Mouse (Mus musculus): ENCODE data around the gene Dync1i1.
"Not testable (repeated sequence)": the region's sequence is repeated elsewhere in the genome, so short reads cannot be mapped to it uniquely, and the experiment has no call there.

Gene Dync1i1

DNA sequence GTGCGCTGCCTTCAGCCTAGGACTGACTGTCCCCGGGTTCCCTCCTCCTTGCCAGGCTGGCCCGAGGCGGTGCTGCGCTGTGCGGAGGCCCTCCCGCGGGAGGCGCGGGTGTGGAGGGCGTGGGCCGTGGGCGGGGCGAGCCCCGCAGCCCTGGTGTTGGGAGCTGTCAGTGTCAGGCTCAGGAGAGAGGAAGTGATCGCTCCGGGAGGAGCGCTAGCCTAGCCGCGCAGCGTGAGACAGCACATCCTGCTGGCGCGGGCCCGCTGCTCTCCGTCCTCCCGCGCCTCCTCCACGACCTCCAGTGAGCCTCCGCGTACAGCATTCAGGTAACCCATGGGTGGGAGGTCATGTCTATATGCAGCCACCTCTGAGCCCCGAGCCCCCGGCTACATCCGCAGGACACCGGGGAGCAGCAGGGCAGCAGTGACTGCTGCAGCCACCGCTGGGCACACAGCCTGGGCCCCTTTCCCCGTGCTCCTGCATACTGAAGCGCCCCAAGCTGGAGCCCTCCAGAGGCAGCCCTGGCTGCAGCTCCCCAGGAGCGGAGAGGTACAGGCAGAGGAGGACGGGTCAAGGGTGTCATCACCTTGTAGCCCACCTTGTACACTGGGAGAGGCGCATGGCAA lies at the start of gene Dync1i1:
Gene Dync1i1 (plus strand): TSS at position 29 of the 626 bp plus-strand sequence.
- peak; percentile 4 for DNase-seq (ENCODE audit: low read depth, low spot score)

DNA sequence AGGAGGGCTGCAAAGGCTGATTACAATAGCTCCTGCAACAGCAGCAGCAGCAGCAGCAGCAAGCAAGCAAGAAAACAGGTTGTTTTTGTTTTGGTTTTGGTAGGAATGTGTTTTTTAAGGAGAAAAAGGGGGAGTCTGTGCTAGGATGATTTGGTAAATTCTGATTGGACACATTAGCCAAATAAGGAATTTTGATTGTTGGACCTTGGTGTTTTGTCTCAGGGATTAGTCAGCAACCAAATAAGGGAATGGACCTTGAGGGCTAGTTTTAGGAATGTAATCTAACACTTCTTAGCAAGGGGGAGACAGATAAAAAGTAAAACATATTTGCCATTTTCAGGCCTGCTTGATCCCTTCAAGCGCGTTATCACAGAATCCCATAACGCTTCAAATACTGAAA lies 45.7 kb upstream of the Dync1i1 start:
- DNase-seq (ENCODE audit: low read depth, low spot score): no peak

DNA sequence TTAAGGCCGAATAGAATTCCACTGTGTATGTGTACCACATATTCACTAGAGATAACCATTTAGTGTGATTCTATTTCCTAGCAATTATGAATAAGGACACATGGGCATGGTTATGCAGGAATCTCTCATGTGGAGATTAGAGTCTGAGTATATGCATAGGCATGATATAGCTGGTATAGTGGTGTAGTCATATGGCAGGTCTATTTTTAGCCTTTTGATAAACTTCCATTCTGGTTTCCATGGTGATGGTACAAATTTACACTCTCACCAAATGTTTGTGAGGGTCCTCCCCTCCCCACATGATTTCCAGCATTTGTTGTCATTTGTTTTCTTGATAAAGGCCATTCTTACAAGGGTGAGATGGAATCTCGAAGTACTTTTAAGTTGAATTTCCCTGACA lies 23.6 kb upstream of the Dync1i1 start:
- DNase-seq (ENCODE audit: low read depth, low spot score): no peak

DNA sequence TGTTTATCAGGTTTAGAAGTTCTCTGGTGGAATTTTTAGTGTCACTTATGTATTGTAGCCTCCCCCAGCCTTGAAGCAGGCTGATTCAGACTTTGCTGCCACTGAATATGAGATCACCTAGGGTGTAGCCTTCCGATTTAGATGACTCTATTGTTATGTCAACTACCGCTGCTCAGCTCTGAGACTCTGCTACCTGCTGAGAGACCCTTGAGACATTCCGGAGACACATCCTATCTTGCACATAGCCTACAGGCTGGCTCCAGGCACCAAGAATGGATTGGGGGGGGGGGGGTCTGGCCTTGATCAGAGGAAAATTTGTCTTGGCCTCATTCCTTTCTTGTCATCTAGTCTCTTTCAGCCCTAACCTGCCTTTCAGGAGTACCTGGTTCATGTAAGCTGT lies 17.5 kb upstream of the Dync1i1 start:
- DNase-seq (ENCODE audit: low read depth, low spot score): not testable (repeated sequence)

DNA sequence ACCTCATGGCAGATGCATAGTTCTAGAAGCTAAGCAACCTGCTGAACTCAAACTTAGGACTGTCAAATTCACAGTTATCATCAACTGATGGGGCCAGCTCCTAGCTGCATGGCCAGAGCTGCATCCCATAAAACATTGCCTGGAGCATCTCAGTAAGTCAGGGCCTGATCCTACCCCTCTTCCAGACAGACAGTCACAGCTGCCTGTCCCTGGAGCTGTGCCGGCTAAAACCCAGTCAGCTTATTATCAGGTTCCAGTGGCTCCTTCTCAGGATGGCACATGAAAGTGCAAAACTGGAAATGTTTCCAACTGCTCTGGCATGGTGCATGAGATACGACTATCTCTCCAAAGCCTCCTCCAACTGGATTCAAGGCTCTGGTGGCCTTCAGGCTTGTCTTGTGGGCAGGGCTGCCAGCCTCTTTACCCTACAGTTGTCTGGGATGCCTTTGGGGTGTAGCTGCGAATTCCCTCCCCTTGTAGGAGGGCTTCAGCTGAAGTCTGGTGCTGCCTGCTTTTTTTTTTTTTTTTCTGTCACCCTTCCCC lies 15.3 kb upstream of the Dync1i1 start:
- DNase-seq (ENCODE audit: low read depth, low spot score): no peak

DNA sequence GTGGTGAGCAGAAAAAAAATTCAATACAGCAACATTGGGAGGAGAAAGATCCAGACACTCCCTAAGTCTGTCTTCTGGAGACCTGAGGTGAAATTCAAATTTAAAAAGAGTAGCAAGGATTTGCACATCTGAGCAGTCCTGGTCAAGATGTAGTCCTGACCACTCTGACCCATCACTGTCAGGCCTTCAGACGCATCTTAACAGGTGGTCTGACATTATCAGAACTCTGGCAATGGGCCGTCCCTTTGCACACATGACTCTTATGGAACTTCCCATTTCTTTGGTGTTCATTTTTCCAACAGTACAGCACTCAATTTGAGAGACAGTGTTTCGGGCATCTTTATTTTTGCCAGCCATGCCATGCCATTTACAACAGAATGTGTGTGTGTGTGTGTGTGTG lies 12.8 kb upstream of the Dync1i1 start:
- no peak for DNase-seq (ENCODE audit: low read depth, low spot score)

DNA sequence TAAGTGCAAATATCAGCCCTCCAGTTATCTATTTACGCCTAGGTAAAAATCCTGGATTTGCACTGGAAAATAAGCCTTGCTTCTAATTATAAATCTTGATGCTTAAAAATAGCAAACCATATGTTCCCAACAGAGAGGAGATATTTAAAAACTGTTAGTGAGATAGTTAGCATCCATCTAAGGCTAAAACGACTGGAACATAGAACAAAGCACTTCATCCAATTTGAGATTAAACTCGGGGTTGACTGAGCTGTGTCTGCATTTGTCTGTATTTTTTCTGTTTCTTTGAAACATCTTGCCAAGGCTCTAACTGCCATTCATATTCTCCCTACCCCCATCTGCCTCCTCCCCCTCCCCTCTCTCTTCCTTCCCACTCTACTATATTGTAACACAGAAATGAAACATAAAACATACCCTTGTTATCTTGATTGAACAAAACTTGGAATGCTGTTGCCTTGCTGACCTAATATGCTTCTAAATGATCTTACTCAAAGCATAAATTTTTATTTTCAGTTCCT lies 10.3 kb upstream of the Dync1i1 start:
- DNase-seq (ENCODE audit: low read depth, low spot score): no peak

DNA sequence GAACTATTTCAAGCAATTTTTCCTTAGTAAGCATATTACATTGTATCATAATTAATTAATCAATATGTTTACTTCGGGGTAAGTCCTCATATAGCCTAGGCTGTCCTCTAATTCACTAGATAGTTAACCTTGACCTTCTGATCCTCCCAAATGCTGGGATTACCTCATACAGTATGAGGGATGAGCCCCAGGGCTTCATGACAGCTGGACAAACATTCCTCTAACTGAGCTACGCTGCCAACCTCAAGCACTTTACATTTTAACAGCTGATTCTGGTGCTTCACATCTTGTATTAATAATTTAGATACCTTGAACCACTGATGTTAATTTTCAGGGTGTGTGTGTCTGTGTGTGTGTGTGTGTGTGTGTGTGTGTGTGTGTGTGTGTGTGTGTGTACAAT lies 6.5 kb upstream of the Dync1i1 start:
- DNase-seq (ENCODE audit: low read depth, low spot score): no peak

DNA sequence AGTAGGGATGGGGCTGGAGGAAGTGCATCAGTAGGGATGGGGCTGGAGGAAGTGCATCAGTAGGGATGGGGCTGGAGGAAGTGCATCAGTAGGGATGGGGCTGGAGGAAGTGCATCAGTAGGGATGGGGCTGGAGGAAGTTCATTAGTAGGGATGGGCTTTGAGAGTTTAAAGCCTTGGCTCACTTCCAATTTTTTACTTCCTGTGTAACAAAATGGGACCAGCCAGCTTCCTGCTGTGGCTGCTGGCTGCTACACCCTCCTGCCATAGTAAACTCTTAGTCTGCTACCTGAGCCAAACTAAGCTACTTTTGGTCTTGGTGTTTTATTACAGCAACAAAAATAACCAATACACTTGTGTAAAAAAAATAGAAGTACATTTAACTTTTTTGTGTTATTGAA lies 4.7 kb upstream of the Dync1i1 start:
- DNase-seq (ENCODE audit: low read depth, low spot score): not testable (repeated sequence)

DNA sequence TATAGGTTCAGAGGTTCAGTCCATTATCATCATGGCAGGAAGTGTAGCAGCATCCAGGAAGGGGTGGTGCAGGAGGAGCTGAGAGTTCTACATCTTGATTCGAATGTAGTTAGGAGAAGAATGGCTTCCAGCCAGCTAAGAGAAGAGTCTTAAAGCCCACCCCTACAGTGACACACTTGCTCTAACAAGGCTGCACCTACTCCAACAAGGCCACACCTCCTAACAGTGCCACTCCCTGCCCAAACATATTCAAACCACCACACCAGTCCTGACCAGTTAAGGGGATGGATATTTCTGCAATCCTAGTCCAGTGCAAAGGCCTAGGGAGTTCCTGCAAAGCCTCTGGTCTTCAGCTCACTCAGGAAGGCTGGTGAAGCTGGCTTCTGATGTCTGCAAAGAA lies 1.5 kb upstream of the Dync1i1 start:
- DNase-seq (ENCODE audit: low read depth, low spot score): no peak

DNA sequence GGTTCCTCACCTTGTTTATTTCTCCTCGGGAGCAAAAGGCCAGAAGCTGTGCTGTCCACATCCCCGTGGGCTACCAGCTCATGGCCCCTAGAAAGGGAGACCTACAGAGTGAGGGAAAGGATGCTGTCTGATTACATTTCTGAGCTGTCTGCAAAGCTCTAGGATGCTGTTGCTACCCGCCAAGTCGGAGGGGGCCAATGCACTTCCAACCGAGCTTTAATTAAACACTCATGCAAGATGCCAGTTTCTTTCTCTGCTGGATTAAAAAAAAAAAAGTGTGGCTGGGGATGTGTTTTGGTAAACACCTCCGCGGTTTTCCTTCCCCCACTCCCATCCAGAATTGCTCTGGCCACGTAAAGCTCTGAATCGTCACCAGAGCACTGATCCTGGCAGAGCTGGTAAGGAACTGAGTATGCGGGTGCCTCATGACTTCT lies 815 bp downstream of the Dync1i1 start:
- no peak for DNase-seq (ENCODE audit: low read depth, low spot score)

DNA sequence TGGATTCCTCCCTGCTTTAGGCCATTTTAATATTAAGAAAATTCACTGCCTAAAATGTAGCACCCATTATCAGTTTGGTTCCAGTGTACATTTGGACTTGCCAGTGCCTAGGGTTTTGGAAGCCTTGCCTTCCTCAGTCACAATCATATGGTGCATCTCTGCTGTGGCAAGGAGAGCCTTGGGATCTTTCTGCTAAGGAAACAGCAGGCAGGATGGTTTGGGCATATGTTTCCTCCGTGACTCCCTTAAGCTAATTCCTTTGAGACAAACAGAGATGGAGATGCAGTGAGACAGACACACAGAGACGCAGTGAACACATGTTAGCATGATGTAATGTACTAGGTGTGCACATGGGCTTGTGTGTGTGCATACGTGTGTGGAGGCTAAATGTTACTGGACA lies 7.8 kb downstream of the Dync1i1 start:
- no peak for DNase-seq (ENCODE audit: low read depth, low spot score)

DNA sequence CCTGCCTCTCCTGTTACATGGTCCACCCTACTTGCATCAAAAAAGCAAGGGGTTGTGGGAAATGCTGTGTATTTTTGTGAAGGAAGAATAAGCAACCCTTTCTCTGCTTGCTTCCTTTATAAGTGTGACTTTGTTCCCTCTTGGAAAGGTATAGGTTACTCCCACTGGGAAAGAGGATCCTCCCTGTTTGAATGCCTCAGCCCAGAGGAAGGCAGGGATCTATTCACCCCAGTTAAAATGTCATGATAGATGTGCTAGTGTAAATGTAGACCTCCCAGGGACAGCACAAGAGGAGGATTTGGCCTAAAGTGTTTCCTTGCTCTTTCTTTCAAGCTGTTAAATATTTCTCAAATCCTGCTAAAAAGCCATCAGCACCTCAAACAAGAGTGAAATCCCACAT lies 9.0 kb downstream of the Dync1i1 start:
- DNase-seq (ENCODE audit: low read depth, low spot score): no peak

DNA sequence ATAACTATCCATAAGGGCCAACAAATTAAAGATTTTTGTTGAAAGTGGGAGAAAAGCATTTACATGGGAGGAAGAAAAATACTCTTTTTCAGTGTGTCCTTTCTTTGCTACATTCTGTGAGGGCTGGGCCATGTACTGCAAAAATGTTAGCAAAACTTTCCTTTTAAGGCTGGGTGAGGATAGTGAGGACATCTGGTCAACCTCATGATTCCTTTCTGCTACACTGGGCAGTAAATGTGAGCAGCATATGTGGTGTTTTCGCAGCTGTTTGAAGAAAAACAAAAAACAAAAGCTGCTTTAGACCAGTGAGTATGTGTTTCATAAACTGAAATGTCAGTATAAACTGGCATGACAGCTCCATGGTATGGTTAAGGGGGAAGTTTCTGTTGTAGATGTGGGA lies 9.4 kb downstream of the Dync1i1 start:
- DNase-seq (ENCODE audit: low read depth, low spot score): no peak

DNA sequence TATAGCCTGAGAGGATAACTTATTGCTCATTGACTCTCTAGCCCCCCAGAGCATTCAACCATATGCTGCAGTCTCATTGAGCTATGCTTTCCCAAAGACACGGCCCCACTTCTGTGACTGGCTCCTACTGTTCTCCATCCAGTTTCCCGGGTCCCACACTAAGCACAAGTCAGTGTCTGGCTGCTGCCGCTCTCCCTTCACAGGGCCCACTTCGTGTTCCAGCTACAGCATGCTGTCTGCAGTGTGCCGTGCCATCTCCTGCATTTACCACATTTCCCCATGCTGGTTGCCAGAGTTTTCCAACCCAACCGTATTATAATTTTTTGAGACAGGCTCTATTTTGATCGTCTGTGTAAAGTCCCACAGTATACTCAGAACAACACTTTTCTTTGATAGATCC lies 14.3 kb downstream of the Dync1i1 start:
- DNase-seq (ENCODE audit: low read depth, low spot score): no peak

DNA sequence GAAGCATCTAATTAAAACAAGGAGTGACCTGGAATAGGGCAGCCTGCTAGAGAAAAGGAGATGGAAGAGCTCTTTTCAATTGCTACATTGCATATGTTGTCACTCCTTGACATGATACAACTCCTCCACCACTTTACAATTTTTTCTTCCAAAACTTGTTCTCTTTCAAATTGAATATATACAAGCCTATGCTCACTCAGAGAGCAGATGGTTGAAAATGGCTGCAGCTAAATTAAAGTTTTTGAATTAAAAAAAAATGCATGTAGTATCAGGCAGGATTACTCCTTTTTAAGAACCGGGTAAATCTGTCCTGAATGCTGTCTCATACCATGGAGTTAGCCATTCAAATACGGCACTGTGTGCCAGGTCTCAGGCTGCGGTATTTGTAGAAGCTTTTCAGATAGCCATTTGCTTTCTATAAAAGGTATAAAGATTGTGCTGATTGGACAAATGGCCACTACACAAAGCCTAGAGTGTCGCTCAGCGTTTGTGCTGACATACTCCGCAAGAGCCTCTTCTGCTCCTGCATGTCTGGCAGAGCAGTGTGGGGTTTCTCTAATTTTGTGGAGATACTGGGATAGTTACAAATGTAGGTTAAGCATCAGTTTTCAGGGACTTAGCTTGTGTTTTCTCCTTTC lies 16.1 kb downstream of the Dync1i1 start:
- no peak for DNase-seq (ENCODE audit: low read depth, low spot score)

DNA sequence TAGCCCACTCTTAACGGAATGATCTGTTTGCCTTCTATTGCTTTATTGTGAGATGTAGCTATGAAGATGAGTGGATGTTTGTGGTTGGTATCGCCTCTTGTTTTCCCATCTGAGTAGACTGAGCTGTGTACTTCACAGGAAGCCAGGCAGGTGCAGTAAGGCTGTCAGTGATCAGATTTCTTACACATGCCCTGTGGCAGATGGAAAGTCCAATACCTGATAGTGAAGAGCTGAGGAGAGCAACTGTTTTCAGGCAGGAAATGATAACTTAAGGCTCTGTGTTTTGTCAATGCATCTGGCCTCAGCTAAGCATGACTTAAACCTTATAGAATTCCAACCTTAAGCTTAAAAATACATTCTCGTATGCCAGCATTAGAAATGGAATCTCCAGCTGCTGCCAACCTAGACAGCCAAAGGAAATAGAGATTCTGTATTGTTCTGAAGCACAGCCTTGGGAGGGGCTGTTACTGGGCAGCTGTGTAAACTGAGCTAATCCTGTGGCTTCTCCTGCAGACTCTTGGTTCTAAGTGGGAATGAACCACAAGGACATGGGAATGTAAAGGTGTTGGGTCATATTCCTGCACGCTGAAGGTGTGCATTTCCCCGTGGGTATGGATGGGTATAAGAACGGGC lies 24.8 kb downstream of the Dync1i1 start:
- DNase-seq (ENCODE audit: low read depth, low spot score): no peak

DNA sequence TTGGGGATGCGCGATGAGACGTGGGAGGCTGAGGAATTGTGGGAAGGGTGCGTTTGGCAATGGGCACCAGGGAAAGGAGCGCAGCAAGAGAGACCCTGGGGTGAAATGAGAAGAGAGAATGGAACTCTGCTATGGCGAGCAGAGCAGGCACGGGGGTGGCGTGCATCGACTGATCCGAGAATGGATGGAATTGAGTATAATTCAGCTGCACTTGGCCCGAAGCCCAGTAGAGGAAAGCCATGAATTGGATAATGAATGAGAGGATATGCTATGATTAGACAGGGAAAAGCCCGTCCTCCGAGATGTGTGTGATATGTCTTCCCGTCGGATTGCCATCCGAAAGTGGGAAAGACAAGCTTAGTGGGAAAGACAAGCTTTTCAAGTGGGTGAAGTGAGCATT lies 26.7 kb downstream of the Dync1i1 start:
- no peak for DNase-seq (ENCODE audit: low read depth, low spot score)

DNA sequence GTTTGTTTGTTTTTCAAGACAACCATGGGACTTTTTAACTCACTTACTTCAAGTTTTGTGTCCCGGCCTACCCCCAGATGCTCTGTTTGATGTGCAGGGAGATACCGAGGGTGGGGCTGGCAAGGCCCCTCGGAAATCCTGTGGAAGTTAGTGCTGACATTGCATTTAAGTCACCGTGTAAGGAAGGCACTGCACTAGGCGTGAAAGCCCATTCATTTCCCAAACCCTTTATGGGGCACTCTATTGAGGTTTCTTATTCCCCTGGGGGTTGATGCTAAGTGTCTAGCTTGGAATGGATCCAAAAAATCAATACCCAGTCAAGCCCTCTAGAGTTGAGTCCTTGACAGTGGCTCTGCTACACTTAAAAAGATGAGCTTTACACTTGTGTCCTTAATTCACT lies 27.2 kb downstream of the Dync1i1 start:
- DNase-seq (ENCODE audit: low read depth, low spot score): no peak

DNA sequence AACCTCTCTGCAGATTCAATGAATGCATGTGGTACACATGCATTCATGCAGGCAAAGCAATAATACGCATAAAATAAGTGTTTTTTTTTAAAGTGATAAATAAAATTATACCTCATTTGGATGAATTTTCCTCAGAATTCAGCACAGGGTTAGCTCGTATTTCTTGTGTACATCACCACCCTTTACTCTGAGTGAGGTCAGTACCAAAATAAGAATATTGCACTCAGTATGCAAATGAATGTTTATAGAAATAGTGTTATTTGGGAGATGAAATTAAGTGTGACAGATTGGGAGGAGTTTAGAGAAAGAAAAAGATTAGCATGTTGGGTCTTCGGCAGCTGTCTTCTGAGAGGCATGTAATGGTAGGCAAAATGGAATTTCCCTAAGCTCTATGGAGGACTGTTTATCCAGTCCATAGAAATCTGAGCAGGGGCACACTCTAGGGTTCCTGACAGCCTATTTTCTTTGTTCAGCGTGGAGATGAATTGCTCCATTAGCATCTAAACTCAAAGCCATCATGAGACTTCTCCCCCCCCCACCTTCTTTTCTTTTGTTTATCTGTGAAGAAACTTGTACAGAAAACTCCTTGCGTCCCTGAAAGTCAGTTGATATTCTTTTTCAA lies 31.2 kb downstream of the Dync1i1 start:
- DNase-seq (ENCODE audit: low read depth, low spot score): no peak

DNA sequence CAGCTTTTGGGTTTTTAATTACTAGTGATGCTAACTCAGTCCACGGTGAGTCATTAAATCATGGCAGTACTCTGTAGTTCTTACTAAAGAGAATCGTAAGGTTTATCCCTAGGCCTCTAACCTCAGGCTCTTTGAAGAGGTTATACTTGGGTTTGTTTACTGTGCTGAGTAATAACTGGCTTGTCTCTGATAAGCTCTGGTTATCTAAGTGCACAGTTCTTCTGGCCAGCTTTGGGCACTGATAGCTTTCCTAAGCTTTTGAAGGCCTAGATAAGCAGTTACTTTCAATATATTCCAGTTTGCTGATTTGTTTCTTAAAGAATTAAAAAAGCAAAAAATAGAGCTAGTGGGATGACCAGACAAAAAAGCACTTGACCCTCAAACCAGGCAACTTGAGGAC lies 37.5 kb downstream of the Dync1i1 start:
- no peak for DNase-seq (ENCODE audit: low read depth, low spot score)

DNA sequence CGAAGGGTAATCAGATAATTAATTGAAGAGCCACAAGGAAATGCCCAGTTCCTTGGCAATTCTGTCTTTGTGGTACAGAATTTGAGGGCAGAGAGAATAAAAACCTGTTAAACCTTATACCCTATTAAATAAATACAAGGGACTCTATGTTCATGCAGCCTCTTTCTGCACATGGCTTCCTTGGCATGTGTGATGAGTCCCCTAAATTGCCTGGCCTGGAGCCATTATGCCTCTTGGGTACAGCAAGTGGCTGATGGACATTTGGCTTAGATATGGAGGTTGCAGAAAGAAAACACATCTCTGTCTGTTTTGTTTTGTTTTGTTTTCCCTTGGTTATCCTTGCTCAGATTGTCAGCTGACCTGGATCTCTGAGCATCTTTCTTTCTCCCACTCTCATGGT lies 43.1 kb downstream of the Dync1i1 start:
- DNase-seq (ENCODE audit: low read depth, low spot score): no peak

Measured in skeletal muscle tissue, adult 2 months (tissue).